Mouse (Mus musculus) frontal cortex, postnatal 14 days (tissue): Measurements from ENCODE around the gene Rab9.
A peak's percentile ranks its signal among the peaks of the same experiment; 100 is the strongest.
"Not testable (repeated sequence)": the region's sequence is repeated elsewhere in the genome, so short reads cannot be mapped to it uniquely, and the experiment has no call there.

Experiments
- DNase-seq, 2 experiments: peaks; one replicate each; pipeline ENCODE4 v3.0.0; 2022; ENCODE audit warnings: low spot score in 2 of 2

Gene Rab9

GRCm38 (mm10) chrX:166479365-166479983, at the start of gene Rab9:
Rab9 (minus strand) TSS chrX:166479867.
- DNase-seq, result peak; percentile 77 to 83

GRCm38 (mm10) chrX:166528126-166528525, 48.5 kb upstream of the Rab9 start:
- DNase-seq, result no peak

- no peak for DNase-seq
Observed at GRCm38 (mm10) chrX:166525637-166526315, 46.1 kb upstream of the Rab9 start.

GRCm38 (mm10) chrX:166520782-166521181, 41.1 kb upstream of the Rab9 start:
- no peak for DNase-seq

- no peak for DNase-seq
Observed at GRCm38 (mm10) chrX:166518345-166518744, 38.7 kb upstream of the Rab9 start, which contains the start of gene Tceanc. Tceanc (minus strand) TSS chrX:166518567.

GRCm38 (mm10) chrX:166516631-166517030, 37.0 kb upstream of the Rab9 start:
- no peak for DNase-seq

GRCm38 (mm10) chrX:166515923-166516322, 36.3 kb upstream of the Rab9 start:
- no peak for DNase-seq

- not testable (repeated sequence) for DNase-seq
Observed at GRCm38 (mm10) chrX:166514035-166514434, 34.4 kb upstream of the Rab9 start.

- DNase-seq, result no peak
Observed at GRCm38 (mm10) chrX:166512071-166512470, 32.4 kb upstream of the Rab9 start.

- DNase-seq, result no peak
Observed at GRCm38 (mm10) chrX:166511107-166511506, 31.4 kb upstream of the Rab9 start.

- DNase-seq, result peak; percentile 82 to 88
Observed at GRCm38 (mm10) chrX:166509761-166510738, 30.4 kb upstream of the Rab9 start.

- no peak for DNase-seq
Observed at GRCm38 (mm10) chrX:166504421-166504820, 24.8 kb upstream of the Rab9 start.

GRCm38 (mm10) chrX:166499496-166500190, 20.0 kb upstream of the Rab9 start:
- no peak for DNase-seq

GRCm38 (mm10) chrX:166497771-166498170, 18.1 kb upstream of the Rab9 start:
- DNase-seq, result no peak

GRCm38 (mm10) chrX:166495052-166495451, 15.4 kb upstream of the Rab9 start:
- no peak for DNase-seq

- no peak for DNase-seq
Observed at GRCm38 (mm10) chrX:166478631-166479364, 869 bp downstream of the Rab9 start.

- no peak for DNase-seq
Observed at GRCm38 (mm10) chrX:166477393-166477792, 2.3 kb downstream of the Rab9 start.

GRCm38 (mm10) chrX:166472612-166473011, 7.1 kb downstream of the Rab9 start:
- no peak for DNase-seq

GRCm38 (mm10) chrX:166468321-166468720, 11.3 kb downstream of the Rab9 start:
- no peak for DNase-seq

- DNase-seq, result no peak
Observed at GRCm38 (mm10) chrX:166455525-166455924, 24.1 kb downstream of the Rab9 start.

GRCm38 (mm10) chrX:166454331-166454730, 25.3 kb downstream of the Rab9 start:
- DNase-seq, result no peak
